Mouse (Mus musculus) heart, embryonic 15.5 days (tissue): ENCODE measurements around the gene Lamp1. TPM values are rescaled to one million over a fixed set of nuclear protein-coding genes. Genes with fewer than 3 reads are reported as not detected.
"Not testable (repeated sequence)": the region's sequence is repeated elsewhere in the genome, so short reads cannot be mapped to it uniquely, and the experiment has no call there.

Experiments
- ATAC-seq: fragments of 200-750 bp; cut with Nextera tagmentation; replicated peaks from 2 replicates; pipeline ENCODE4 v1.8.0; 2017; ENCODE audit warnings: low read depth, moderate TSS enrichment; ENCODE audit not compliant: insufficient number of reproducible peaks, insufficient read depth, low FRiP score
- H3K27ac ChIP-seq: fragments of 300-500 bp; sonication (generic); 2 replicates; pipeline ENCODE4 v1.5.1; 2015; ENCODE audit warnings: mild to moderate bottlenecking, inconsistent platforms
- H3K27me3 ChIP-seq: fragments of 300-500 bp; sonication (generic); 2 replicates; pipeline ENCODE4 v1.6.1; 2015; ENCODE audit warnings: inconsistent platforms
- H3K36me3 ChIP-seq: fragments of 300-500 bp; sonication (generic); 2 replicates; pipeline ENCODE4 v1.6.1; 2015; ENCODE audit warnings: mild to moderate bottlenecking, inconsistent platforms
- H3K4me1 ChIP-seq: fragments of 300-500 bp; sonication (generic); replicated peaks from 2 replicates; pipeline ENCODE4 v1.6.1; 2015; ENCODE audit warnings: inconsistent platforms
- H3K4me2 ChIP-seq: fragments of 300-500 bp; sonication (generic); 2 replicates; pipeline ENCODE4 v1.6.1; 2015; ENCODE audit warnings: inconsistent platforms, mild to moderate bottlenecking, moderate library complexity
- H3K4me3 ChIP-seq: fragments of 300-500 bp; sonication (generic); 2 replicates; pipeline ENCODE4 v1.5.1; 2015; ENCODE audit warnings: mild to moderate bottlenecking, inconsistent platforms
- H3K9ac ChIP-seq: fragments of 300-500 bp; sonication (generic); 2 replicates; pipeline ENCODE4 v1.6.1; 2015; ENCODE audit warnings: mild to moderate bottlenecking, inconsistent platforms
- H3K9me3 ChIP-seq: fragments of 300-500 bp; sonication (generic); replicated peaks from 2 replicates; pipeline ENCODE4 v1.6.1; 2016; ENCODE audit warnings: inconsistent platforms
- WGBS: fragments of 180-500 bp; shearing (Covaris S2); methylation state at CpG from one replicate; pipeline ENCODE4 v1.1.7; 2015; ENCODE audit warnings: mixed read lengths; 5-methylcytosine and 5-hydroxymethylcytosine counted together
- polyA plus RNA-seq: library from polyadenylated mRNA; unstranded; fragments of >200 nt; fragmentation: Nextera tagmentation; extraction: Ambion mirVana; gene quantifications from 2 replicates; pipeline ENCODE4 v1.2.1, GENCODE M21; 2015

The Lamp1 gene
- 285 and 316 TPM in 2 replicates for polyA plus RNA-seq

DNA sequence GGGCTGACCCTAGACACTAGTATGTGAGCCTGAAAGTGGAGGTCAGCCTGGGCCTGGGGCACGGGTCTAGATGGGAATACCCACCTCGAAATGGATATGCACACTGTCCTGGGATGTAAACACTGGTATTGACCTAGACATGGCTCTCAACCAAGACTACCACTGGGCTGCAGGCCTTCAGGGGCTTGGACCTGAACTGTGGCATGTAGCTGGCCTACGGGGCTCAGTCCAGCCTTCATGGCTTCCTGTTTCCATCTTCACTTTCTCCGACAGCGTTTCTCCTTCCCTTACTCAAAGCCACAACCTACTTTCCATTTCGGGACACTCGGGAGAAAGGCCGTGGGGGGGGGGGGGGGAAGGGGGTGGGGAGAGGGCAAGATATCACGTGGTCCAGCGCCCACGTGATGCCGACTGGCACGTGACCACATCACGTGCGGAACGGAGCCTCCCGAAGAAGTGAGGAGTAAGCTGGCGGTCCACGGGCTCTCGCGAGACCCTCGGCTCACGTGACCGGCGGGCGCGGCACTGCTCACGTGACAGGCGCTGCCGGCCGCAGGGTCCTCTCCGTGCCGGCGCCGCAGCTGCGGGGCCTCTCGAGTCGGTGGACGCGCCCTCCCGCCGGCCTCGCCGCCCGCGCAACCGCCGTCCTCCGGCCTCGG, at the start of gene Lamp1:
Gene Lamp1, plus strand, starts transcription at position 444 of the 659 bp plus-strand sequence.
- peak; percentile 90 for ATAC-seq
- Histone ChIP-seq H3K9ac (peak within 1 kb of the TSS; percentile 97), H3K27ac (peak within 1 kb of the TSS; percentile 84), H3K9me3 (no peaks in the 10 kb centered on the region), H3K36me3 (no peaks in the 10 kb centered on the region), H3K27me3 (no peaks in the 10 kb centered on the region), H3K4me2 (peak within 1 kb of the TSS; percentile 87), H3K4me3 (peak within 1 kb of the TSS; percentile 99), H3K4me1 (peaks cover 24% of the 10 kb centered on the region)
- 1% methylated on average over 39 of the region's 50 CpGs for WGBS

DNA sequence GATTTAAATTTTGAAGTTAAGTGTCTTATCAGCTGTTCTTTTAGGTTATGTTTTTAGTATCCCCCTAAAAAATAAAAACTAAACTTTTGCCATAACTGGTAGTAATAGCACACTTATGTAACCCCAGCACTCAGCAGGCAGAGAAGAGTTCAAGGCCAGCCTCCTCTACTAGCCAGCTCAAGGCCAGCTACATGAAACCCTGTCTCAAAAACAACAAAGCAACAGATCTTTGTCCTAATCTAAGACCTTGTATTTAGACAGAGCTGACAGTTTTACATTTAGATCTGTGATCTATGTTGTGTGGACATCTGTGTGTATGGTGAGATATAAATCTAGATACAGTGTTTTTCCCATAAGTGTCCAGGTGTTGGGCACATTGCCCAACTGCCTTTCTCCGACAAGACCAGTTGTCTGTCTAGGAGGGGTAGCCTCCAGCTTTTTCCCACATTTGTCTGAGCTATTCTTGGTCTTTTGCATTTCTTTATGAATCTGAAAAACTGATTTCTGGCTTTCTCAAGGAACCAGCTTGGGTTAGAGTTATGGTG, 49.5 kb upstream of the Lamp1 start:
- no peaks in the 10 kb centered on the region for H3K27me3 ChIP-seq
- ATAC-seq: no peak
- H3K27ac ChIP-seq: no peak overlapping the region
- H3K9me3 ChIP-seq: no peaks in the 10 kb centered on the region
- H3K36me3 ChIP-seq: peaks cover 6% of the 10 kb centered on the region; the same call in 1 of the 2 replicates
- no peak overlapping the region for H3K4me2 ChIP-seq
- no peak overlapping the region for H3K4me3 ChIP-seq
- 37% methylated on average over 1 of the region's 1 CpGs for WGBS
- peaks cover 41% of the 10 kb centered on the region for H3K4me1 ChIP-seq
- H3K9ac ChIP-seq: no peak overlapping the region

DNA sequence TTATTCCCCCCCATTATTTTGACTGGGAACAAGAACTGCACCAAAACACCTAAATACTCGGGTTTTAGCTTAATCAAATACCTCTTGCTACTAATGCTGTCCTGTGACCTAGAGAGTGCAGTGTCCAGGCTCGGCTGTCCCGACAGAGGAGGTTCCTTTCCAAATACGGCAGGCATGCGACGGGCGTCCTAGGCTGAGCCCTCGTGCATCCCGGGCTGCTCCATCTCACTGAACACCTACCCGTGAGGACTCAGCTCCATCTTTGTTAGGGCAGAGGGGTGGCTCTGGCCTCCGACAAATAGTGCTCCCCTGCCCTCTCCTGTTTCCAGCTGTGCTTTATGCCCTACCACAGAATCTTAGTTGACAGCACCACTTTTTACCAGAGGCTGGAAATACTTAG, 47.0 kb upstream of the Lamp1 start:
- WGBS: 73% methylated on average over 11 of the region's 11 CpGs
- no peak for ATAC-seq
- Histone ChIP-seq H3K9ac (no peak overlapping the region), H3K27me3 (no peaks in the 10 kb centered on the region), H3K9me3 (no peaks in the 10 kb centered on the region), H3K4me2 (no peak overlapping the region), H3K36me3 (peaks cover 11% of the 10 kb centered on the region; the same call in 1 of the 2 replicates), H3K27ac (no peak overlapping the region), H3K4me3 (no peak overlapping the region), H3K4me1 (peaks cover 34% of the 10 kb centered on the region)

DNA sequence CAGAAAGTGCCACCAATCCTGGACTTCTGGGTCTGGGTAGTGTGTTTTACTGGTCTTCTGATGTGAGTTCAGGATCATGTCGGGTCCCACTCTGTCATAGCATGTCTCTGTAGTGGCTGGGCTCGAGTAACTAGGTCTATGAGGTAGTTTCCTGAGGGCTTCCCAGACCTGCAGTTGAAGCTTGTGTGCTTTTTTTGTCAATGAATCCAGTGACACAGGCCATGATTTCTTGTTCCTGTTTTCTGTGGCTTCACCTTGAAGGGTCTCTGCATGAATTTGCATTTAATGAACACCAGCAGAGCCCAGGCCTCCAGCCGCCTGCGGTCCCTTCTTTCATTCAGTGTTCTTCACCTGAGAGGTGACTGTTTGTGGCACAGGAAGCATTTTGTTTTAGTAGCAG, 45.7 kb upstream of the Lamp1 start:
- H3K27ac ChIP-seq: no peak overlapping the region
- no peaks in the 10 kb centered on the region for H3K27me3 ChIP-seq
- no peak overlapping the region for H3K4me3 ChIP-seq
- no peak overlapping the region for H3K9ac ChIP-seq
- H3K4me2 ChIP-seq: no peak overlapping the region
- WGBS: 86% methylated on average over 4 of the region's 4 CpGs
- H3K36me3 ChIP-seq: peaks cover 11% of the 10 kb centered on the region; the same call in 1 of the 2 replicates
- peaks cover 25% of the 10 kb centered on the region for H3K4me1 ChIP-seq
- H3K9me3 ChIP-seq: no peaks in the 10 kb centered on the region
- no peak for ATAC-seq

DNA sequence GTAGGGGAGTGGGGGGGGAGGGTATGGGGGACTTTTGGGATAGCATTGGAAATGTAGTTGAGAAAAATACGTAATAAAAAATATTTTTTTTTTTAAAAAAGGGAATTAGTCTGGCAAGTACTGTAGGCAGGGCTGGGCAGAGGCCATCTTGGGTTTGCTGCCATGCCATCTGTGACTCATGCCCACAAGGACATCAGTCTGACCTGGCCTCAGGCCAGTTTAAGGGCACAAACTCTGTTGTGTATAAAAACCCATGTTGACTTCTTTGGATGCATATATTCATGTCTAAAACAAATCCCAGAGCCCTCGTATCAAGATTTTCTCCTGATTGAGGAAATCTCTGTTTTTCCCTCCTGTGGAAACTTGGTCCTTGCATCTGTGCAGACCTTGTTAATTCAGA, 41.9 kb upstream of the Lamp1 start:
- Histone ChIP-seq H3K27ac (no peak overlapping the region), H3K9ac (no peak overlapping the region), H3K4me1 (peaks cover 23% of the 10 kb centered on the region), H3K4me2 (no peak overlapping the region), H3K9me3 (no peaks in the 10 kb centered on the region), H3K27me3 (no peaks in the 10 kb centered on the region), H3K4me3 (no peak overlapping the region), H3K36me3 (peaks cover 27% of the 10 kb centered on the region; the same call in 1 of the 2 replicates)
- no peak for ATAC-seq
- WGBS: 97% methylated on average over 2 of the region's 2 CpGs

DNA sequence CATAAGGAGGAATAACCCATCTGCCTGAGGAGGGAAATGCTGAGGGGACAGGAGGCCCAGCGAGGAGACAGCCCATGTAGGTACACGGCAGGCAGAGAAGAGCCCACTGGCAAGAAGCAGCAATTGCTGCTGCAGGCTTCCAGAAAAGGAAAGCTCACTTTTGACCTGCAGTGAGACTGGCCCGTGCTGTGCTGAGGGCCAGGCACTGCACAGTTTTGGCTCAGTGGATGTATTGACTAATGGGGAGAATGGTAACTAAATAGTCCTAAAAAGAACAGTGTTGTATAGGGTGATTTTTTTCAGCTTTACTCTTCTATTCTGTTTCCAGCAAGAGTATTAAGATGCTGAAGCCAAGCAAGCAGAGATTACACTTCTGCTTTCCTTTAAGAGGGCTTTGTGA, 40.4 kb upstream of the Lamp1 start:
- peaks cover 30% of the 10 kb centered on the region for H3K4me1 ChIP-seq
- no peaks in the 10 kb centered on the region for H3K27me3 ChIP-seq
- H3K9ac ChIP-seq: no peak overlapping the region
- H3K4me2 ChIP-seq: no peak overlapping the region
- H3K9me3 ChIP-seq: no peaks in the 10 kb centered on the region
- H3K27ac ChIP-seq: no peak overlapping the region
- WGBS: 64% methylated on average over 3 of the region's 3 CpGs
- no peak overlapping the region for H3K4me3 ChIP-seq
- no peak for ATAC-seq
- H3K36me3 ChIP-seq: peaks cover 31% of the 10 kb centered on the region

DNA sequence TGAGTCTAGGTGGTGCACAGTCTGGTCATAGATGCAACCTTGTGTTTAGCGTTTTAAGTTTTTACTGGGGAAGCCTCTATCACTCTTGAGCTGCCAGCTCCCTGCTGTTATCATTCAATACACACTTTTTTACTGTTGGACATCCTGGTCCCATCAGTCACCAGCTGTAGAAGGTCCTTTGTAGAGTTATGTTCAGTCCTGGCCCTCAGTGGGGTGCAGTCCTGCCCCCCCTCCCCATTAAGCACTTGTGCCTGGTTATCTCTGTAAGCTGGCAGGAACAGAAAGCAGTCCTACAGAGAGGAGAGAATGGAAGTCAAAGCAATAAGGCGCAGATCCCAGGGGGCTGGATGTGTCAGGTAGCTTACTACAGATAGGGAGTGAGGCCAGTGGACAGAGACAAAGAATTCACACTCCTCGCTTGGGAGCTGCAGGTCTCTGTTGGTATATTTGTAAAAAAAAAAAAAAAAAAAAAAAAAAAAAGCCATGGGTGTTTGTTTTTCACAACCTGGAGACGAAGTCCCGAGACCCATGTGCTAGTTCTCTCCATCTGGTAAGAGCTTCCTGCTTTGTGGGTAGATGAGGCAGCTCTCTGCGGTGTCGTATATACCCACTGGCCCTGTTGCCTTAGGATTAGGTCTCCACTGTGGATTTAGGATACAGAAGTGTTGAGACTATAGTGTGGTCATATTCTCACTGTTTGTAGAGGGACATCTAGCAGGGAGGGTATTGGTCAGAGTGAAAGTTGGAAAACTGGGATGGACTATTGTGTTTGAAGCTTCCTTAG, 37.9 kb upstream of the Lamp1 start:
- no peaks in the 10 kb centered on the region for H3K27me3 ChIP-seq
- peaks cover 30% of the 10 kb centered on the region for H3K4me1 ChIP-seq
- peak overlapping the region; percentile 42 for H3K27ac ChIP-seq
- no peak overlapping the region for H3K4me3 ChIP-seq
- H3K9ac ChIP-seq: no peak overlapping the region
- no peak overlapping the region for H3K4me2 ChIP-seq
- WGBS: 53% methylated on average over 7 of the region's 7 CpGs
- H3K36me3 ChIP-seq: peaks cover 44% of the 10 kb centered on the region
- 0 out of 2 replicates have a peak, but pooled peaks have one; percentile 21 for ATAC-seq
- no peaks in the 10 kb centered on the region for H3K9me3 ChIP-seq

DNA sequence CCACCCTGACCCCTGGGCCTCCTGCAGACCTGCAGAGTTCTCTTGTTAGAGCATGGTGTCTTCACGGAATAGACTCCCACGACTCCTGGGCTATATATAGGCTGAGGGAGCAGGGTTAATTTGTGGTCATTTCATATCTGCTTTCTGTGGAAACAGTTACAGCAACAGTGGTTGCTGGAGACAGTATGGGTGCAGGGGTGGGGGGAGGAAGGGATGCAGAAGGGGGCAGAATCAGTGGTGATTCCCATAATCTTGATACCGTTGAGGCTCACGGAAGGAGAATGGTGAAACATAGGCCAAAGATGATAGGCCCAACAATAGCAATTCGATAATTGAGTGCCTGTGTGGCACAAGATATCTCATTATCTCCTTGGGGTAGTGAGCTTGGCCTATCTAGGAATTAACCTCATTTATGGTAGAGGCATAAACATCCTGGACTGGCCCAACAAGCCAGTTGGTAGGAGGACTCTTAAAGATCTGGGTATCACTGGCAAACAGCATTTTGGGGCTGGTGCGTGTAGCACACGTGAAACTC, 36.0 kb upstream of the Lamp1 start:
- Histone ChIP-seq H3K4me1 (peaks cover 30% of the 10 kb centered on the region), H3K4me3 (no peak overlapping the region), H3K27ac (no peak overlapping the region), H3K4me2 (no peak overlapping the region), H3K9me3 (no peaks in the 10 kb centered on the region), H3K36me3 (peaks cover 62% of the 10 kb centered on the region), H3K27me3 (no peaks in the 10 kb centered on the region), H3K9ac (no peak overlapping the region)
- no peak for ATAC-seq
- WGBS: 62% methylated on average over 7 of the region's 7 CpGs

DNA sequence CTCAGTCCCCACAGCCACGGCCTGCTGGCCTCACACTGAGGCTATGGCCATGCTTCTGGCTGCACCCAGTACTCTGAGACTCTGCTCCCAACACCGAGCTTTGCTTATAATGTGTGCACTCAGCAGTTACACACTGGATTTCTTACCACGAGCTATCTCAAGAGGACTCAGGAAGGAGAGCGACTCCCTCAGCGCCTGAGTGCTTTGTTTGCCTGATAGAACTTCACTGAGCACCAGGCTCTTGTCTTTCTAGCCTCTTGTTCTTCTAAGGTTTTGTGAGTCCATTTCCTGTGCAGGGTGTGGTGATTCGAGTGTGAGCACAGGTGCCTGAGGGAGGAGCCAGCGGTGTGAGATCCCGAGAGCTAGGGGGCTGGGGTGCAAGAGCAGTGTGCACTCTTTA, 34.1 kb upstream of the Lamp1 start:
- Histone ChIP-seq H3K4me3 (no peak overlapping the region), H3K9ac (no peak overlapping the region), H3K27me3 (no peaks in the 10 kb centered on the region), H3K4me2 (no peak overlapping the region), H3K4me1 (peaks cover 30% of the 10 kb centered on the region), H3K36me3 (peaks cover 71% of the 10 kb centered on the region), H3K27ac (no peak overlapping the region), H3K9me3 (no peaks in the 10 kb centered on the region)
- no peak for ATAC-seq
- 90% methylated on average over 8 of the region's 8 CpGs for WGBS

DNA sequence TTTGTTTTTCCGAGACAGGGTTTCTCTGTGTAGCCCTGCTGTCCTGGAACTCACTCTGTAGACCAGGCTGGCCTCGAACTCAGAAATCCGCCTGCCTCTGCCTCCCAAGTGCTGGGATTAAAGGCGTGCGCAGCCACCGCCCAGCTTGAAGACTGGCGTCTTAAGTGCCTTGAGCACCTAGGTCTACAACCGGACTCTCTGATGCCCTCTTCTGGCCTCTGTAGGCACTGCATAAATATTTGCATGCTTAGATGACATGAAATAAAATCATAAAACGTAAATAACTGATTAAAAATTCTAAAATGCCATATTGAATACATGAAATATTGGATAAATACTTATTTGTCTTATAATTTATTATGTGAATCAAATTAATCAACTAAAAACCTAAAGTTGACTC, 26.7 kb upstream of the Lamp1 start:
- not testable (repeated sequence) for ATAC-seq
- 62% methylated on average over 9 of the region's 9 CpGs for WGBS

DNA sequence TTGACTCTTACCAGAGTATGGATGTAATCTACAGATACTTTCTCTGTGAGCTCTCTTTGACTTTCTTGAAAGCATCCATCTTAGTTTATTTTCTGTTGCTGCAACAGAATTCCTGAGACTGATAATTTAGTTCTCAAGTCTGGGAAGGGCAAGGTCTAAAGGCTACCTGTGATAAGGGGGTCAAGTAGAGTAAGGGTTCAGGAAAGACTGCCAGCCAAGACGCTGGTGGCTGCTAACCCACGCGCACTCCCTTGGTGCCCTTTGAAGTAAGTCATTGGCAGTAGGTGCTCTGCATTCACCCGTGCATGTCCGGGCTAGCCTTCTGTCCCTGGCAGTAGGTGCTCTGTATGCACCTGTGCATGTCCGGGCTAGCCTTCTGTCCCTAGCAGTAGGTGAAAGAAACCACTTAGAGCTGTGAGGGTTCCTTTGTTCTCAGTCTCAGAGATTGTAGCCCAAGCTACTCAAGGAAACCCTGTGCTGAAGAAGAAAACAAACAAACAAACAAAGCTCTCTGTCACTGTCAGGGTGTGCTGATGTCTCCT, 19.2 kb upstream of the Lamp1 start:
- 87% methylated on average over 6 of the region's 6 CpGs for WGBS
- Histone ChIP-seq H3K9me3 (no peaks in the 10 kb centered on the region), H3K4me2 (no peak overlapping the region), H3K9ac (no peak overlapping the region), H3K27ac (no peak overlapping the region), H3K36me3 (peaks cover 99% of the 10 kb centered on the region), H3K27me3 (no peaks in the 10 kb centered on the region), H3K4me1 (no peaks in the 10 kb centered on the region), H3K4me3 (no peak overlapping the region)
- ATAC-seq: no peak

More for the DNA sequence above, 26.7 kb upstream of the Lamp1 start:
- H3K4me3 ChIP-seq, H3K9ac ChIP-seq, H3K27me3 ChIP-seq, H3K4me2 ChIP-seq, H3K9me3 ChIP-seq, H3K27ac ChIP-seq, H3K4me1 ChIP-seq: not testable (repeated sequence)
- H3K36me3 ChIP-seq: peaks cover 94% of the 10 kb centered on the region
